Mouse (Mus musculus): ENCODE measurements around the gene Uqcr10. TPM values are rescaled to one million over a fixed set of nuclear protein-coding genes. Genes with fewer than 3 reads are reported as not detected.

Uqcr10 gene
- polyA plus RNA-seq (2014; fragmentation: Nextera tagmentation; extraction: Ambion mirVana): 851 and 942 TPM in 2 replicates

DNA sequence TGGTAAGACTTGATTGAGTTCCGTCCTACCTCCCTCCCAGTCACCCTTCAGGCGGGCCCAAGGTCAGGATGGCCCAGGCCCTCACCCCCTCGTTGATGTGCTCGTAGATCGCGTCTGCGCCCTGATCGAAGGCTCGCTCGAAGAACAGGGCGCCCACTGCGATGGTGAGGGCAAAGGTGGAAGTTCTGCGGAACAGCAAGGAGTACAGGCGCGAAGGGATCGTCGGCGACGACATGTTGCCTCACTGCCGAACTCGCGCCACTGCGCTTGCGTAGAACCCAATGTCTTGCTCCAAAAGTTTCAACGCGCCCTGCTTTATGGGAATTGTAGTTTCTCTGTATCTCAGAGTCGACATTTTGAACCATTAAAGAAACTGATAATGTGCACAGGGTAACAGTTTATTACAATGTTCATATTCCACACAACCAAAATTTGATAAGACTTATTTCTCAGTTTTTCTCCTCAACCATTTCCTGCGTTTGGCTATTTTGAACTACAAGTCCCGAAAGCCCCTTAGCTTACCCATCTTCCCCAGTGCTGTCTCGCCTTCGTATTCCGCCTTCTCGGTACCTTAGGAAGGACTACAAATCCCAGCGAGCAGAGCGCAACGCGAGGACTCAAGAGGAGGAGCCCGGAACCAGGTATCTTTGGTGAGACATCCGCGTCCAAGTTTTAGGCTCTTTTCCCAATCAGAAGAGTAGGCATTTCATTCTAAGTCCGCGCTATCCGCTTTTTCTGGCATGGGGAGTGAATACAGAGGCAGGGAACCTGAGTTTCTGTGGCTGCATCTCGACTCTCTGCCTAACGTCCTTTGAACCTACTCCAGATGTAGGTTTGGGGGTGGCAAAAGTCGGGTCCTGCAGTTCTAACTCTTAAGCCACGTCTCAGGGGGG is at the start of gene Uqcr10, which contains the start of gene Zmat5:
Uqcr10 (minus strand) TSS at position 271 of the 893 bp plus-strand sequence.
Zmat5 (plus strand) TSS at position 607 of the 893 bp plus-strand sequence.
- Histone ChIP-seq H3K4me2 (replicated peaks; ENCODE audit: low read depth, low read length) (peak within 1 kb of the TSS; percentile 80), H3K4me1 (ENCODE audit: control insufficient read depth, insufficient read depth, low read length) (peaks cover 11% of the 10 kb centered on the region), H3K27me3 (ENCODE audit: control insufficient read depth, insufficient read depth, low read length) (no peaks in the 10 kb centered on the region), H3K9ac (replicated peaks; ENCODE audit: low read depth, low read length) (peak within 1 kb of the TSS; percentile 87), H3K27ac (ENCODE audit: low read length) (peak within 1 kb of the TSS; percentile 45; the same call in 1 of the 2 replicates), H3K9me3 (ENCODE audit: control insufficient read depth, low read depth, low read length) (no peaks in the 10 kb centered on the region), H3K36me3 (ENCODE audit: control insufficient read depth, insufficient read depth, low read length) (peaks cover 18% of the 10 kb centered on the region), H3K4me3 (ENCODE audit: low read depth, low read length) (peak within 1 kb of the TSS; percentile 80)
- ATAC-seq (ENCODE audit: insufficient number of reproducible peaks, insufficient read depth, low FRiP score, low read depth): peak; percentile 97
- under 1% methylated on average over 47 of the region's 47 CpGs for WGBS

DNA sequence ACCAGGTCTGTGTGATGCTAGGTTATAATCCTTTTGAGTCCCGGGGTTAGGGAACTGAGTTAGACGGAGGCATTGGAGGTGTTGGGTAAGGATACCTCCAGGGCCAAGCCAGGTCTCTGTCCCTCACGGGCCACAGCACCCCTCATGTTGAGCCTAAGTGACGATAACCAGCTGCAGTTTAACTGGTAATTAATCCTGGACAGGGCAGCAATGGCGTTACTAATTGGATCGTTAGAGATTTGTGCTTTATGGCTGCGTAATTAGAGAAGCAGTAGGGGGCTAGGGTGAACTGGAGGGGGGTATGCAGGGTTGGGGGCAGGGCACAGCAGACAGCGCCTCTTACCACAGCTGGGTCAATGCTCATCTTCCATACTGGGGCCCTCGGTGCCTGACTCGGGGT is 48.7 kb upstream of the Uqcr10 start:
- Histone ChIP-seq H3K36me3 (ENCODE audit: control insufficient read depth, insufficient read depth, low read length) (no peaks in the 10 kb centered on the region), H3K4me3 (ENCODE audit: low read depth, low read length) (no peak overlapping the region), H3K4me1 (ENCODE audit: control insufficient read depth, insufficient read depth, low read length) (no peaks in the 10 kb centered on the region), H3K4me2 (replicated peaks; ENCODE audit: low read depth, low read length) (no peak overlapping the region), H3K27ac (ENCODE audit: low read length) (no peak overlapping the region), H3K27me3 (ENCODE audit: control insufficient read depth, insufficient read depth, low read length) (peaks cover 24% of the 10 kb centered on the region), H3K9ac (replicated peaks; ENCODE audit: low read depth, low read length) (no peak overlapping the region), H3K9me3 (ENCODE audit: control insufficient read depth, low read depth, low read length) (no peaks in the 10 kb centered on the region)
- 44% methylated on average over 10 of the region's 10 CpGs for WGBS
- no peak for ATAC-seq (ENCODE audit: insufficient number of reproducible peaks, insufficient read depth, low FRiP score, low read depth)

DNA sequence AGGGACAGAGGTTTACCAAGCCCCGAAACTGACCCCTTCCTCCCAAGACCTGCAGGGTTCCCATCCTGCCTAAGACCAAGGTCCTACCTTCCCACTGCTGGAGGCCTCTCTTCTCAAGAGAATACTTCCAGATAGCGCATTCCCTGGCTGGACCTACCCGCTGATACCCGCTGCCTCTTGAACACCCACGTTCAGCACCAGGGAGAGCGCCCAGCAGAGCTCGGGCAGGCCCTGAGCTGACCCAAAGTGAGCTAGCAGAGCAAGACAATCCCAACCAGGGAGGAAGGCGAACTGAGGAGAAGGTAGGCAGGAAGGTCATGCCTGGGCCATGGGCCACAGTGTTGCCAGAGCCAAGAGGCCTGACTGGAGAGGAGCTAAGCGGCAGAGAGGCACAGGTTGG is 46.1 kb upstream of the Uqcr10 start:
- Histone ChIP-seq H3K4me2 (replicated peaks; ENCODE audit: low read depth, low read length) (no peak overlapping the region), H3K4me3 (ENCODE audit: low read depth, low read length) (no peak overlapping the region), H3K27ac (ENCODE audit: low read length) (no peak overlapping the region), H3K27me3 (ENCODE audit: control insufficient read depth, insufficient read depth, low read length) (peaks cover 44% of the 10 kb centered on the region), H3K9ac (replicated peaks; ENCODE audit: low read depth, low read length) (no peak overlapping the region), H3K36me3 (ENCODE audit: control insufficient read depth, insufficient read depth, low read length) (no peaks in the 10 kb centered on the region), H3K9me3 (ENCODE audit: control insufficient read depth, low read depth, low read length) (no peaks in the 10 kb centered on the region), H3K4me1 (ENCODE audit: control insufficient read depth, insufficient read depth, low read length) (peaks cover 12% of the 10 kb centered on the region)
- ATAC-seq (ENCODE audit: insufficient number of reproducible peaks, insufficient read depth, low FRiP score, low read depth): no peak; the same call in 1 of the 2 replicates
- WGBS: 4% methylated on average over 9 of the region's 9 CpGs

DNA sequence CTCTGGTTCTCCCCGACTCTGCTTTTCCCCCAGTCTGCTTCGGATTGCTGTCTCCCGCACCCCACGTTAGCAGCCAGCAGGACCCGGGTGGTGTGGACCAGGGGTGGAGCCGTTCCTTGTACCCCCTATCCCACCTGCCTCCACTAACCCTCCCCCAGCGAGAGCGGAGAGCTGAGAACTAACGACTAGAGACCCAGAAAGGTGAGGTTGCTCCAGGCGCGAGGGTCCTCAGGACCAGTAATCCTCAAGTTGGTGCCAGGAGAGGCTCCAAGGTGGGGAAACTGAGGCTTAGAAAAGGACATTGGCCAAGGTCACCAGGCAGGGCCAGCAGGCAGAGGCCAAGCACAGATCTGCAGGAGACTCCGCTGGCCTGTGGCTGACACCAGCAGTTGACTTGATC is 43.1 kb upstream of the Uqcr10 start:
- Histone ChIP-seq H3K9ac (replicated peaks; ENCODE audit: low read depth, low read length) (no peak overlapping the region), H3K27me3 (ENCODE audit: control insufficient read depth, insufficient read depth, low read length) (peaks cover 62% of the 10 kb centered on the region), H3K4me3 (ENCODE audit: low read depth, low read length) (peak overlapping the region; percentile 39), H3K4me1 (ENCODE audit: control insufficient read depth, insufficient read depth, low read length) (peaks cover 12% of the 10 kb centered on the region), H3K4me2 (replicated peaks; ENCODE audit: low read depth, low read length) (peak overlapping the region; percentile 96), H3K27ac (ENCODE audit: low read length) (no peak overlapping the region), H3K9me3 (ENCODE audit: control insufficient read depth, low read depth, low read length) (no peaks in the 10 kb centered on the region), H3K36me3 (ENCODE audit: control insufficient read depth, insufficient read depth, low read length) (no peaks in the 10 kb centered on the region)
- WGBS: 2% methylated on average over 12 of the region's 12 CpGs
- no peak for ATAC-seq (ENCODE audit: insufficient number of reproducible peaks, insufficient read depth, low FRiP score, low read depth)

DNA sequence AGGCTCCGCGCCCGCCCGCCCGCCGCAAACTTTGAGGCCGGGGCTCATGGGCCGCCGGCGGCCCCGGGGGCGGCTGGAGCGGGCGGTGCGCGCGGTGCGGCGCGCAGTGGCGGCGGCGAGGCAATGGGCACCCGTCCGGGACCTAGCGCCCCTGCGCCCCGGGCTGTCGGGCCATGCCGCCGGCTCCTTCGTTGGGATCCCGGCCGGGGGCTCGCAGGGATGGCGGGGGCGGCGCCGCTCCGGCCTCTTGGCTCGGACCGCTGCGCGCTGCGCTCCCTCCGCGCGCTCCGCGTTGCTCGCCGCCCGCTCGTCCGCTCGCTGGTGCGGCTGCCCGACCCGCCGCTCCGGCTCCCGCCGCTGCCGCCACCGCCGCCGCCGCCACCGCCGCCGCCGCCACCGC is 42.6 kb upstream of the Uqcr10 start, which contains the start of gene Cabp7:
Cabp7 (minus strand) TSS at position 46 of the 400 bp plus-strand sequence.
- no peaks in the 10 kb centered on the region for H3K9me3 ChIP-seq (ENCODE audit: control insufficient read depth, low read depth, low read length)
- WGBS: 0% methylated on average over 4 of the region's 73 CpGs
- ATAC-seq (ENCODE audit: insufficient number of reproducible peaks, insufficient read depth, low FRiP score, low read depth): no peak
- H3K36me3 ChIP-seq (ENCODE audit: control insufficient read depth, insufficient read depth, low read length): no peaks in the 10 kb centered on the region
- H3K4me1 ChIP-seq (ENCODE audit: control insufficient read depth, insufficient read depth, low read length): peaks cover 12% of the 10 kb centered on the region
- no peak within 1 kb of the TSS; the same call in 1 of the 2 replicates for H3K9ac ChIP-seq (replicated peaks; ENCODE audit: low read depth, low read length)
- H3K4me2 ChIP-seq (replicated peaks; ENCODE audit: low read depth, low read length): peak within 1 kb of the TSS; percentile 96
- peaks cover 62% of the 10 kb centered on the region for H3K27me3 ChIP-seq (ENCODE audit: control insufficient read depth, insufficient read depth, low read length)
- peak within 1 kb of the TSS; percentile 39 for H3K4me3 ChIP-seq (ENCODE audit: low read depth, low read length)
- H3K27ac ChIP-seq (ENCODE audit: low read length): no peak within 1 kb of the TSS

DNA sequence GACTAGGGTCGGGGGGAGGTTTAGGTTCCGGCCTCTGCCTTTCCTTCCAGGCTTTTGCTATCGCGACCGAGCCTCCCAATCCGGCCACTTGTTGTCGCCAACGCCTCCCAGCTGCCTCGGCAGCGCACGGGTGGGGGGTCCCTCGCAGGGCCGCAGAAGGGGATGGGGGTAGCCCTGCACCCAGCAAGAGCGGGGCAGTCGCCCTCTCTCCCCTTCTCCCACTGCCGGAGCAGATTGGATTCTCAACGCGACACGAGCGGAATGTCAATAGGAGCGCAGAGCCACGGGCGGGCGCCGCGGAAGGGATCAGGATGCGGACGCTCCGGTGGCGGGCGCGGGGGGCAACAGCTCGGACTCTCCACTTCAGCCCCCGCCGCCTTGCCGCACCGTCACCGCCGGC is 41.8 kb upstream of the Uqcr10 start:
- Histone ChIP-seq H3K9ac (replicated peaks; ENCODE audit: low read depth, low read length) (no peak overlapping the region), H3K9me3 (ENCODE audit: control insufficient read depth, low read depth, low read length) (no peaks in the 10 kb centered on the region), H3K27ac (ENCODE audit: low read length) (no peak overlapping the region), H3K4me3 (ENCODE audit: low read depth, low read length) (peak overlapping the region; percentile 39), H3K4me1 (ENCODE audit: control insufficient read depth, insufficient read depth, low read length) (peaks cover 12% of the 10 kb centered on the region), H3K27me3 (ENCODE audit: control insufficient read depth, insufficient read depth, low read length) (peaks cover 62% of the 10 kb centered on the region), H3K4me2 (replicated peaks; ENCODE audit: low read depth, low read length) (peak overlapping the region; percentile 96), H3K36me3 (ENCODE audit: control insufficient read depth, insufficient read depth, low read length) (no peaks in the 10 kb centered on the region)
- no peak for ATAC-seq (ENCODE audit: insufficient number of reproducible peaks, insufficient read depth, low FRiP score, low read depth)
- under 1% methylated on average over 33 of the region's 39 CpGs for whole genome bisulfite sequencing

DNA sequence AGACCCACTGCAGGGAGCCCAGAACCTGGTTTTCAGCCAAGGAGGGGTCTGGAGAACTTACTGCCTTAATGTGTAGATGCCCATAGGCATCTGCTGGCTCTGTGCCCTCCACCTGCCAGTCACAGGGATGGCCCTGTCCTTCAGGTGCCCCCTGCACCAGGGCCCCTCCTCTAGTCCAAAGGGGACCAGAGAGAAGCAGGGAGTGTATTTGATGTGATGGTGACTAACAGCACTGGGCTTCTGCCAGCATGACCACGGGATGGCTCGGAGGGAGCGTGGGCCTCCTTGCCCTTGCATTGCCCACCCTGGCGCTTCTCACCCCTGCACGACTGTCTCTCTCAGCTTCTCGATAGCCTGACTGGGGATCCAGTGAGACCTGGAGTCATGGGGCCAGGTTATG is 40.5 kb upstream of the Uqcr10 start:
- no peak overlapping the region for H3K4me2 ChIP-seq (replicated peaks; ENCODE audit: low read depth, low read length)
- no peak overlapping the region for H3K27ac ChIP-seq (ENCODE audit: low read length)
- H3K27me3 ChIP-seq (ENCODE audit: control insufficient read depth, insufficient read depth, low read length): peaks cover 55% of the 10 kb centered on the region
- no peaks in the 10 kb centered on the region for H3K9me3 ChIP-seq (ENCODE audit: control insufficient read depth, low read depth, low read length)
- H3K4me3 ChIP-seq (ENCODE audit: low read depth, low read length): no peak overlapping the region
- no peak for ATAC-seq (ENCODE audit: insufficient number of reproducible peaks, insufficient read depth, low FRiP score, low read depth)
- H3K4me1 ChIP-seq (ENCODE audit: control insufficient read depth, insufficient read depth, low read length): peaks cover 12% of the 10 kb centered on the region
- no peak overlapping the region for H3K9ac ChIP-seq (replicated peaks; ENCODE audit: low read depth, low read length)
- 60% methylated on average over 6 of the region's 6 CpGs for WGBS
- no peaks in the 10 kb centered on the region for H3K36me3 ChIP-seq (ENCODE audit: control insufficient read depth, insufficient read depth, low read length)

DNA sequence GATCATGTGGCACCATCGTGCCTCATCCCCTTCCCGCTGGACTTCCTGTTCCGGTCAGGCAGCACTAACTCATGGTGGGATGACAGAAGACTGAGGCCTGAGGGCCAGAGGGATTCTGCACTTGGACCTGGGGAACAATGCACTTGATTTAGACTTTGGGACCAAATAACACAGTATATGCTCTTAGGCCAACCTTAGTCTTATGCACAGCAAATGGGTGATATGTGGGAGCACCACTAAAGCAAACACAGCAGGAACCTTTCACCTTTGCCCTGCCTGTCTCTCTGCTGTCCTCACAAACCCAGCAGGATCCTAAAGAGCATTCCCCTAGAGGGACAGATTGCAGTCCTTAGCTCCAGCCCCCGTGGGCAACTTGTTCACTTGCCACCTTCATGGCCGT is 36.6 kb upstream of the Uqcr10 start:
- Histone ChIP-seq H3K4me3 (ENCODE audit: low read depth, low read length) (no peak overlapping the region), H3K36me3 (ENCODE audit: control insufficient read depth, insufficient read depth, low read length) (no peaks in the 10 kb centered on the region), H3K27ac (ENCODE audit: low read length) (no peak overlapping the region), H3K4me1 (ENCODE audit: control insufficient read depth, insufficient read depth, low read length) (peaks cover 3% of the 10 kb centered on the region), H3K27me3 (ENCODE audit: control insufficient read depth, insufficient read depth, low read length) (peaks cover 23% of the 10 kb centered on the region), H3K4me2 (replicated peaks; ENCODE audit: low read depth, low read length) (no peak overlapping the region), H3K9ac (replicated peaks; ENCODE audit: low read depth, low read length) (no peak overlapping the region), H3K9me3 (ENCODE audit: control insufficient read depth, low read depth, low read length) (no peaks in the 10 kb centered on the region)
- ATAC-seq (ENCODE audit: insufficient number of reproducible peaks, insufficient read depth, low FRiP score, low read depth): no peak
- WGBS: 51% methylated on average over 5 of the region's 5 CpGs

All from stomach, embryonic 14.5 days (tissue).